Mouse (Mus musculus): ENCODE data around the gene Kdm2a. TPM values are rescaled to one million over a fixed set of nuclear protein-coding genes. Genes with fewer than 3 reads are reported as not detected.
"Not testable (repeated sequence)": the region's sequence is repeated elsewhere in the genome, so short reads cannot be mapped to it uniquely, and the experiment has no call there.

The Kdm2a gene
- polyA plus RNA-seq, 1 experiment from 2014 or later: 42.1 TPM

- H3K4me1 ChIP-seq (replicated peaks; ENCODE audit: control insufficient read depth, insufficient read depth, low read length): peaks cover 30% of the 10 kb centered on the region
- no peaks in the 10 kb centered on the region for H3K27me3 ChIP-seq (replicated peaks; ENCODE audit: control insufficient read depth, insufficient read depth, low read length)
- H3K9me3 ChIP-seq (ENCODE audit: control insufficient read depth, low read length): no peaks in the 10 kb centered on the region
- under 1% methylated on average over 60 of the region's 90 CpGs for WGBS
- peak overlapping the region; percentile 97 for H3K27ac ChIP-seq (ENCODE audit: low read length)
- ATAC-seq: peak; percentile 93
- peak overlapping the region; percentile 88 for H3K4me2 ChIP-seq (ENCODE audit: low read length)
- H3K36me3 ChIP-seq (ENCODE audit: control insufficient read depth, insufficient read depth): no peaks in the 10 kb centered on the region
- peak overlapping the region; percentile 65 for H3K4me3 ChIP-seq (replicated peaks; ENCODE audit: low read length)
- peak overlapping the region; percentile 88 for H3K9ac ChIP-seq (replicated peaks; ENCODE audit: low read depth, low read length)
Measured at GRCm38 (mm10) chr19:4396998-4397797, 887 bp downstream of the Kdm2a start.

GRCm38 (mm10) chr19:4396081-4396997 lies 1.7 kb downstream of the Kdm2a start:
- H3K4me3 ChIP-seq (replicated peaks; ENCODE audit: low read length): peak overlapping the region; percentile 65
- H3K27ac ChIP-seq (ENCODE audit: low read length): peak overlapping the region; percentile 97
- ATAC-seq: peak; percentile 52
- no peaks in the 10 kb centered on the region for H3K27me3 ChIP-seq (replicated peaks; ENCODE audit: control insufficient read depth, insufficient read depth, low read length)
- H3K4me1 ChIP-seq (replicated peaks; ENCODE audit: control insufficient read depth, insufficient read depth, low read length): peaks cover 34% of the 10 kb centered on the region
- H3K9ac ChIP-seq (replicated peaks; ENCODE audit: low read depth, low read length): peak overlapping the region; percentile 88
- H3K36me3 ChIP-seq (ENCODE audit: control insufficient read depth, insufficient read depth): no peaks in the 10 kb centered on the region
- H3K4me2 ChIP-seq (ENCODE audit: low read length): peak overlapping the region; percentile 77
- H3K9me3 ChIP-seq (ENCODE audit: control insufficient read depth, low read length): no peaks in the 10 kb centered on the region
- under 1% methylated on average over 69 of the region's 80 CpGs for WGBS

- Histone ChIP-seq H3K27ac (ENCODE audit: low read length) (no peak overlapping the region), H3K4me3 (replicated peaks; ENCODE audit: low read length) (no peak overlapping the region)
- no peak for ATAC-seq
Measured at GRCm38 (mm10) chr19:4387276-4387675, 10.8 kb downstream of the Kdm2a start.

GRCm38 (mm10) chr19:4385026-4385425 lies 13.1 kb downstream of the Kdm2a start:
- Histone ChIP-seq H3K4me1 (replicated peaks; ENCODE audit: control insufficient read depth, insufficient read depth, low read length) (no peaks in the 10 kb centered on the region), H3K27ac (ENCODE audit: low read length) (no peak overlapping the region), H3K4me3 (replicated peaks; ENCODE audit: low read length) (no peak overlapping the region), H3K27me3 (replicated peaks; ENCODE audit: control insufficient read depth, insufficient read depth, low read length) (no peaks in the 10 kb centered on the region), H3K9me3 (ENCODE audit: control insufficient read depth, low read length) (no peaks in the 10 kb centered on the region), H3K9ac (replicated peaks; ENCODE audit: low read depth, low read length) (no peak overlapping the region), H3K36me3 (ENCODE audit: control insufficient read depth, insufficient read depth) (no peaks in the 10 kb centered on the region), H3K4me2 (ENCODE audit: low read length) (no peak overlapping the region)
- no peak for ATAC-seq
- 85% methylated on average over 4 of the region's 4 CpGs for WGBS

More at GRCm38 (mm10) chr19:4387276-4387675, 10.8 kb downstream of the Kdm2a start:
- no peak overlapping the region for H3K4me2 ChIP-seq (ENCODE audit: low read length)
- no peaks in the 10 kb centered on the region for H3K27me3 ChIP-seq (replicated peaks; ENCODE audit: control insufficient read depth, insufficient read depth, low read length)
- H3K36me3 ChIP-seq (ENCODE audit: control insufficient read depth, insufficient read depth): no peaks in the 10 kb centered on the region
- H3K9me3 ChIP-seq (ENCODE audit: control insufficient read depth, low read length): no peaks in the 10 kb centered on the region
- H3K4me1 ChIP-seq (replicated peaks; ENCODE audit: control insufficient read depth, insufficient read depth, low read length): peaks cover 4% of the 10 kb centered on the region; the same call in 1 of the 2 replicates
- no peak overlapping the region for H3K9ac ChIP-seq (replicated peaks; ENCODE audit: low read depth, low read length)

GRCm38 (mm10) chr19:4384322-4384721 lies 13.8 kb downstream of the Kdm2a start:
- Histone ChIP-seq H3K27ac (ENCODE audit: low read length) (no peak overlapping the region), H3K36me3 (ENCODE audit: control insufficient read depth, insufficient read depth) (no peaks in the 10 kb centered on the region), H3K9me3 (ENCODE audit: control insufficient read depth, low read length) (no peaks in the 10 kb centered on the region), H3K4me3 (replicated peaks; ENCODE audit: low read length) (no peak overlapping the region), H3K4me1 (replicated peaks; ENCODE audit: control insufficient read depth, insufficient read depth, low read length) (no peaks in the 10 kb centered on the region), H3K27me3 (replicated peaks; ENCODE audit: control insufficient read depth, insufficient read depth, low read length) (no peaks in the 10 kb centered on the region), H3K4me2 (ENCODE audit: low read length) (no peak overlapping the region), H3K9ac (replicated peaks; ENCODE audit: low read depth, low read length) (no peak overlapping the region)
- ATAC-seq: no peak
- 35% methylated on average over 1 of the region's 1 CpGs for WGBS

GRCm38 (mm10) chr19:4383306-4383705 lies 14.8 kb downstream of the Kdm2a start:
- Histone ChIP-seq H3K4me3 (replicated peaks; ENCODE audit: low read length) (no peak overlapping the region), H3K9me3 (ENCODE audit: control insufficient read depth, low read length) (no peaks in the 10 kb centered on the region), H3K27ac (ENCODE audit: low read length) (no peak overlapping the region), H3K9ac (replicated peaks; ENCODE audit: low read depth, low read length) (no peak overlapping the region), H3K27me3 (replicated peaks; ENCODE audit: control insufficient read depth, insufficient read depth, low read length) (no peaks in the 10 kb centered on the region), H3K36me3 (ENCODE audit: control insufficient read depth, insufficient read depth) (no peaks in the 10 kb centered on the region), H3K4me1 (replicated peaks; ENCODE audit: control insufficient read depth, insufficient read depth, low read length) (no peaks in the 10 kb centered on the region), H3K4me2 (ENCODE audit: low read length) (no peak overlapping the region)
- ATAC-seq: no peak

- not testable (repeated sequence) for H3K4me1 ChIP-seq (replicated peaks; ENCODE audit: control insufficient read depth, insufficient read depth, low read length); H3K36me3 ChIP-seq (ENCODE audit: control insufficient read depth, insufficient read depth); H3K9me3 ChIP-seq (ENCODE audit: control insufficient read depth, low read length); H3K27ac ChIP-seq (ENCODE audit: low read length); H3K9ac ChIP-seq (replicated peaks; ENCODE audit: low read depth, low read length); H3K27me3 ChIP-seq (replicated peaks; ENCODE audit: control insufficient read depth, insufficient read depth, low read length); ATAC-seq; H3K4me2 ChIP-seq (ENCODE audit: low read length); H3K4me3 ChIP-seq (replicated peaks; ENCODE audit: low read length)
- WGBS: 82% methylated on average over 1 of the region's 1 CpGs
Measured at GRCm38 (mm10) chr19:4382303-4382702, 15.8 kb downstream of the Kdm2a start.

- H3K27me3 ChIP-seq (replicated peaks; ENCODE audit: control insufficient read depth, insufficient read depth, low read length): no peaks in the 10 kb centered on the region
- ATAC-seq: no peak
- H3K36me3 ChIP-seq (ENCODE audit: control insufficient read depth, insufficient read depth): no peaks in the 10 kb centered on the region
- no peak overlapping the region for H3K9ac ChIP-seq (replicated peaks; ENCODE audit: low read depth, low read length)
- no peak overlapping the region for H3K4me3 ChIP-seq (replicated peaks; ENCODE audit: low read length)
- no peak overlapping the region for H3K27ac ChIP-seq (ENCODE audit: low read length)
- 83% methylated on average over 2 of the region's 2 CpGs for WGBS
- H3K4me2 ChIP-seq (ENCODE audit: low read length): no peak overlapping the region
- H3K4me1 ChIP-seq (replicated peaks; ENCODE audit: control insufficient read depth, insufficient read depth, low read length): no peaks in the 10 kb centered on the region
- no peaks in the 10 kb centered on the region for H3K9me3 ChIP-seq (ENCODE audit: control insufficient read depth, low read length)
Measured at GRCm38 (mm10) chr19:4370656-4371055, 27.4 kb downstream of the Kdm2a start.

GRCm38 (mm10) chr19:4370254-4370653 lies 27.8 kb downstream of the Kdm2a start:
- H3K4me1 ChIP-seq (replicated peaks; ENCODE audit: control insufficient read depth, insufficient read depth, low read length): no peaks in the 10 kb centered on the region
- H3K36me3 ChIP-seq (ENCODE audit: control insufficient read depth, insufficient read depth): no peaks in the 10 kb centered on the region
- H3K27me3 ChIP-seq (replicated peaks; ENCODE audit: control insufficient read depth, insufficient read depth, low read length): no peaks in the 10 kb centered on the region
- 93% methylated on average over 1 of the region's 1 CpGs for WGBS
- H3K4me2 ChIP-seq (ENCODE audit: low read length): no peak overlapping the region
- no peak overlapping the region for H3K27ac ChIP-seq (ENCODE audit: low read length)
- no peak overlapping the region for H3K9ac ChIP-seq (replicated peaks; ENCODE audit: low read depth, low read length)
- no peak overlapping the region for H3K4me3 ChIP-seq (replicated peaks; ENCODE audit: low read length)
- ATAC-seq: no peak
- H3K9me3 ChIP-seq (ENCODE audit: control insufficient read depth, low read length): no peaks in the 10 kb centered on the region
